In the genomic region with DNA sequence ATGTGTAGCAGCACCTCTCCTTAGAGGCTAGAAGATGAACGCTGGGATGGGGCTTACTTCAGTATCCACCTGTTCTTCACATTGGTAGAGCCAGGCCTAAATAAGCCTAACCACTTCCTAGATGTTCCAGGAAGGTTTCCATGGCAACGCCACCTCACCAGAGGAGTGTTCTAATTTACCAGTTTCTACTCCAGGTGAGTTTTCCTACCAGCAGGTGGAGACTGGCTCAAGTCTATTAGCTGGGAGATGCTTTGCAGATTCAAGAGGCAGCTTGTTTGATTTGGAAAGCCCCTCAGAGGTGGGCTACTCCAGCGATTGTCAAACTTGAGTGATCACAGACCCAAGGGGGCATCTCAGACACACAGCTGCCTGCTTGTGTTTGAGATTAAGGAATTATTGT, we compare ENCODE assay signal across 8 mouse cellular contexts.
DNase-seq lines count a peak whose midpoint lies in the region; ATAC-seq and TF ChIP-seq lines count a peak whose summit lies in the region.

No protein-coding gene starts in this region.

- H3K4me2 ChIP-seq in intestine, postnatal 0 days (replicated peaks; ENCODE audit: low read depth), result no peak overlapping the region

- no peak overlapping the region for H3K27ac ChIP-seq in layer of hippocampus, adult 2 months
- H3K27ac ChIP-seq in intestine, postnatal 0 days (ENCODE audit: low read depth, low read length), result no peak overlapping the region

- no peaks in the 10 kb centered on the region for H3K9me3 ChIP-seq in intestine, postnatal 0 days (ENCODE audit: control insufficient read depth)

- no peaks in the 10 kb centered on the region for H3K27me3 ChIP-seq in intestine, postnatal 0 days (replicated peaks; ENCODE audit: control insufficient read depth, insufficient read depth, low read length)

- 48% methylated on average over 3 of the region's 3 CpGs for WGBS in intestine, postnatal 0 days

- H3K4me3 ChIP-seq in layer of hippocampus, adult 2 months, result no peak overlapping the region
- H3K4me3 ChIP-seq in intestine, postnatal 0 days (ENCODE audit: low read depth, low read length), result no peak overlapping the region

- no peak for ATAC-seq in intestine, postnatal 0 days

- H3K36me3 ChIP-seq in intestine, postnatal 0 days (ENCODE audit: control insufficient read depth, insufficient read depth), result no peaks in the 10 kb centered on the region

- DNase-seq in layer of hippocampus, adult 2 months (ENCODE audit: low spot score in 2 of 2), result peak in 1 of 2 experiments; percentile 51
- DNase-seq in layer of hippocampus, postnatal 10 days (ENCODE audit: low spot score in 2 of 2), result no peak
- peak; percentile 78 to 80 for DNase-seq in cerebellum, postnatal 10 days
- peak; percentile 15 for DNase-seq in lung, postnatal 14 days
- DNase-seq in spleen, postnatal 4 days (ENCODE audit: low spot score in 2 of 2), result no peak
- no peak for DNase-seq in adipocyte (ENCODE audit: low spot score)
- DNase-seq in spleen, postnatal 36 days (ENCODE audit: low spot score in 2 of 2), result no peak

- peak; percentile 52 for TF ChIP-seq CTCF in layer of hippocampus, adult 2 months (conservative IDR thresholded peaks at IDR 0.05)
- peak; percentile 63 for TF ChIP-seq CTCF in intestine, postnatal 0 days (IDR thresholded peaks at IDR 0.05; ENCODE audit: low read depth)

- no peaks in the 10 kb centered on the region for H3K4me1 ChIP-seq in intestine, postnatal 0 days (replicated peaks; ENCODE audit: control insufficient read depth, insufficient read depth, low read length)

- no peak overlapping the region for H3K9ac ChIP-seq in intestine, postnatal 0 days (ENCODE audit: low read depth, low read length)

Comparison
In these comparisons a context has a peak if more than half of its experiments do, and no peak if none do; other contexts are left out.
1. DNase-seq: peak in cerebellum, postnatal 10 days (2 of 2) and lung, postnatal 14 days (single experiment); none in layer of hippocampus, postnatal 10 days (0 of 2), spleen, postnatal 4 days (0 of 2), adipocyte (single experiment) and spleen, postnatal 36 days (0 of 2).